Mouse (Mus musculus) granulocyte monocyte progenitor cell, adult 5-6 weeks (primary cell): Measurements from ENCODE around the gene Gcc2. TPM values are rescaled to one million over a fixed set of nuclear protein-coding genes. Genes with fewer than 3 reads are reported as not detected.
"Not testable (repeated sequence)": the region's sequence is repeated elsewhere in the genome, so short reads cannot be mapped to it uniquely, and the experiment has no call there.

Experiments
- ATAC-seq: replicated peaks from 2 replicates; pipeline ENCODE4 v1.8.0; 2016; ENCODE audit warnings: mild to moderate bottlenecking, moderate TSS enrichment, inconsistent platforms; ENCODE audit not compliant: poor library complexity, severe bottlenecking
- total RNA-seq, 2 experiments: library from RNA; stranded (forward) in 1 of 2; stranded (reverse) in 1 of 2; fragments of 200-712, 200-1000 nt in 1 of 2; fragments of >200 nt in 1 of 2; fragmentation: Nextera tagmentation in 1 of 2; gene quantifications; 2 replicates each; pipeline ENCODE4 v1.2.3; 2014 to 2017

The Gcc2 gene
- total RNA-seq (2014; fragmentation: Nextera tagmentation) (34.0 and 49.8 TPM in 2 replicates), total RNA-seq (2017) (37.0 and 44.1 TPM in 2 replicates)

DNA sequence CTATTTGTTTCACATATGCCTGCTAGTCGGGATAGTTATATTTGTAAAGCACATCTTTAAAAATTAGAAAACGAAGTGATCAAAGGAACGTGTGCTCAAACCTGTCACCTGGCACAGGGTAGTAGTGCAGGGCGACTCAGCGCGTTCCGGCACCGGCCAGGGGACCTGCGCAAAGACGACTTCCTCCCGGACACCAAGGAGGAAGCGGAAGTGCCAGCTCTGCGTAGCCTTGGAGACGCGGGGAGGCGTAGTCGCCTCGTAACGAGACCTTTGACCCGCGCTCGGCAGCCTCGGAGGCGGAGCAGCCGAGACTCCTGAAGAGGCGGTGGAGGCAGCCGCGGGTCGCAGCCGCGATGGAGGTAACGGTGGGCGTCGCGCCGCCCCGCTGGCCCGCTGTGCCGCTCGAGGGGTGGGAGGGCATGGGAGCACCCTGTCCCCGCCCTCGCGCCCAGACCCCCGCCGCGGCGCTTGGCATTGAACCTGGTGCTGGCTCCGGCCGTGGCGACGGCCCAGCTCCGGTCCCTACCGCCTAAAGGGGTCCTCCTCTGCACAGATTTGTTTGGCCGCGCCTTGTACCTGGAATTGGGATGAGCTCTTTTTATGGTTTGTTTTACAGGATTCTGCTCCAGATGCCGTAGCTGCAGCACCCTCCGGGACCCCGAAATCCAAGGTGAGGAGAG is at the start of gene Gcc2:
Gene Gcc2, plus strand, starts transcription at position 285 of the 680 bp plus-strand sequence.
- peak; percentile 99 for ATAC-seq

DNA sequence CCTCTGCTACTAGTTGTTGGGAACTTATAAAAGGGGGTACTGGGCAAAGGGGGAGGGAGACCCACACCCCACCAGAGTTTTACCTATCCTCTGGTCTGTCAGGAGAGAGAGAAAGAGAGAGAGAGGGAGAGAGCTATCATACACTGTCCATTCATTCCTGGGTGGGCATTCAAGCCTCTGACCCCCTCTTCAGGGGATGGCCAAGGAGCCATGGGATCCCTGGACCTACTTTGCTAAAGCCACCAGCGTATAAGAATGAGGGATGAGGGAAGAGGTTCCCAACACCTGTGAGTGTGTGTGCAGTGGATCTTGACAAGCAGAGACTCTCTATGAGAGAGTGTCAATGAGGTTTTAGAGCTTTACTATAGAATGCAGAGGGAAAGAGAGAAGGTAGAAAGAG is 49.3 kb upstream of the Gcc2 start:
- ATAC-seq: no peak

DNA sequence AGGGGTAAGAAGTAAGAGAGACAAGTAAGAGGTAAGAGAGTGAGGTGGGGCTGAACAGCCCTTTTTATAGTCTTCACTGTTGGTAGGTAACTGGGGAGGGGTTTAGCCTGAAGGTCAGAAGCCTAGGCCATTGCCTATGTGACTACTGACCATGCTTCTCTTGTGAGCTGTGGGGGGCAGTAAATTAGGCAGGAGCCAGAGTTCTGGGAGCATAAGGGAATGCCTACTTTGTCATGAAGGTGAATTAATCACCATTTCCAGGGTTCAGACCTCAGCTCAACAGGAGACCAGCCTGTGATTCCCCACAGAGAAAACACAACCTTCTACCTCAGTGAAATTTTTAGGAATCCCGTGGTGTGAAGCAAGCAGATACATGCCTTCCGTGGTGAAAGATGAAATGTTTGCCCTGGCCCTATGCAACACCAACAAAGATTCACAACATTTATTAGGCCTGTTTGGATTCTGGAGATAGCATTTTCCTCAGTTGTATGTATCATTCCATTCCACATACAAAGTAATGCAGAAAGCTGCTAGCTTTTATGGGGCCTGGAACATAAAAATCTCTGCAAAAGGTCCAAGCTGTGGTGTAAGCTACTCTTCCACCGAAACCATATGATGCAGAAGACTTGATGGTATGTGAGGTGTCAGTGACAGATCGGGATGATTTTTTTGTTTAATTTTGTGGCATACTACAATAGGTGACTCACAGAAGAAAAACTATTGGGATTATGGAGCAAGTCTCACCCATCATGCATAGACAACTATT is 48.5 kb upstream of the Gcc2 start:
- no peak for ATAC-seq

DNA sequence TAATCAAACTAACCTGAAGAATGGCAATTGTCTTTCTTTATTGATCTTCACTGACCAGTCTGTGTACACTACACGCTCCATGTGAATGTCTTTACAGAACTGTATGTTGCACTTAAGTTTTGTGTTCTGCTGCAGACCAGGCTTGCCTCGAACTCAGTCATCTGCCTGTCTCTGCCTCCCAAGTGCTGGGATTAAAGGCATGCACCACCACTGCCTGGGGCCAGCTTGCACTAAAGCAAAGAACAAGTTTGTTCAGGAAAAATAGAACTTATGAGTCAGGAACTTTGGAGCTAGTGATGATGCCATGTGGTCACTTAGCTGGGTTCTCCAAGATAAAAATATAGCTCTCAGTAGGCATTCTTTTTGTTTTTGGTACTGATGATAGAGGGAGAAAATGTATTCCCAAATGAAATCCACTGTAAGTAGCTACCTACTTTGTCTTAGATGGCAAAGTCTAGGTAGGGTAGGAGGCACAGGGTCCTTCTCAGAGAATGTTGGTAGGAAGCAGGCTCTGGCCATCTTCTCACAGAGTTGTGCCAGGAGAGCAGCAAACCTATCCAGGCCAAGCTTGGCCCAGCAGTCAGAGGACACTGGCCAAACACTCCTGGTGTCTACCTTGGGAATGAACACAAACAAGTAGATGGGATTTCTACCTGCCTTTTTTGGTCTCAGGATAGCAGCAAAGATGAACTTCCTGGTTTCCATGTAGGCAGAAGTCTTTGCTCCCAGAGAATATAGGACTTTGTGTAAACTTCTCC is 45.4 kb upstream of the Gcc2 start:
- ATAC-seq: no peak

DNA sequence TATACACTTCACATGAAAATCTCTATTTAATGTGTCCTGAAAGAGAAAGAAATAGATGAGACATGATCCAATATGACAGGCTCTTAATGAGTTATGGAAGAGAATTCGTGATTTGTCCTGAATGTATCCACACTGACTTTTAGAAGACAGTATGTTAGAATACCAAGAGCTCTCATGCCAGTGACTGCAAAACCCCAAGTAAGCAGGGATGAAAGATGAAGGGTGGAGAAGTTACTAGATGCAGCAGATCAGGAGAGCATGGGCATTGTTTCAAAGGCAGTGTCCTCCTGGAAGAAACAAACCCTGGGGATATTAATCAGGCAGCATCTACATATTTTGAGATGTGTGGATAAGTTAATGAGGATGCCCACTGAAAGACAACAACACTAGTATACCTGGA is 44.8 kb upstream of the Gcc2 start:
- ATAC-seq: no peak

DNA sequence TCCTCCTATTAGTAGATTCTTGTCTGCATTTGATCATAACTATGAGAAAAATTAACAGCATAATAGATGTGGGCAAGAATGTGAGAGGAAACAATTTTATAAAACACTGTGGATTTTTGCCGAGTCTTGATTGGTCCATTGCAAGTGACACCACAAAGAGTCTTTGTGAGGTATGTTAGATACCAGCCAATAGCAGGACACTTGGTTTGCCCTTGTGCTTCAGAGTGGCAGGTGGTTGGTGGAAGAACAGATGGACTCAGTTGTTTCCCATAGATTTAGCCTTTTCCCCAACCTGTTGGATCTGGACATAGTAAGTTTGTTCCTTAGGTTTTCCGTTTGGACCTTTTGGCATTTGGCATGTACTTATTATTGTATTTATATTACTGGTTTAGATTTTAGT is 44.1 kb upstream of the Gcc2 start:
- no peak for ATAC-seq

DNA sequence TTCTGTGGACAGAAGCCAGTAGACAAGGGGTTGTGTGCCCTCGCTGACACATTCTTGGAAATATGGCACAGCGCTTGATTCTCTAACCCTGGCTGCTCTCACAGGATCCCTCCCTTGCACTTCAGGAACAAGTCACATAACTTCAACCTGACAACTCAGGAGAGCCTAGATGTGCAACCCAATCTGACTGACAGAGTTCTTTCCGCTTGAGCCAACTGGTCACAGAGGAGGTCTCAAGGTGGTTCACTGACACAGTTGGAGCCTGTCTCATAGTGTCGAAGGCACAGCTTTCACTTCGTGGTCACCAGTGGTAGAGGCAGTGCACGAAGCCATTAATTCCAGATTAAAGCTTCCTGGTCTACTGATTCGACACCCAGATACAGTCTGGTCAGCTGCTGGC is 43.1 kb upstream of the Gcc2 start:
- ATAC-seq: no peak

DNA sequence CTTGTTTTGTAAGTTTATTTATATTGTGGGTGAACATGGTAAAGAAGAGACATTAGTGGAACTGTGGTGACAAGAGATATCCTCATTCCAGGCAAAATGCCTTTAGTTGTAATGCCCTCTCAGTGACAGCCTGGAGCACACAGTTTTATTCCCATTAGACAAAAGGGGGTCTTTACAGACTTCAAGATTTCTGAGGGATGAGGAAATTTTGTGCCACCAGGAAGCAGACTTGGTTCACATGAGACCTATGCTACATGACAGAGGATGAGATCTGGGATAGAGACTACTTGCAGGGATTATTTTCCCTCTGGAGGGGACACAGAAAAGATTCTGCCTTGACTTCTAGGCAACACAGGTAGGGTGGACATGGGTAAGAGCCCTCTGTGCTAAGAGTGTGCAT is 40.8 kb upstream of the Gcc2 start:
- ATAC-seq: no peak

DNA sequence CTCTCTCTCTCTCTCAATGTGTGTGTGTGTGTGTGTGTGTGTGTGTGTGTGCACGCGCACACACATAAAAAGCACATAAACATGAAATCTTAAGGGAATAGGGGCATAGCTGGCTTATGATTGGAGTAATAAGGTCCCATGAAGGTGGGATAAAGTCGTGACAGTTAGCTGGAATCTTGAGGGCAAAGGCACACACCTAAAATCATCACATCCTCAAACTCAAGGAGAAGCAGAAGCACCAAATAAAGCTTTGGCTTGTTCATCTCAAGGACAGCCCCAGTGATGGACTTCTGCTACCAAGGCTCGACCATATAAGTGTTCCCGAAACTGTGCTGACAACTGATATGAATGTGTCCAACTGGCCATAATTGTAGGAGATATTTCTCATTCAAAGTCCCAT is 40.4 kb upstream of the Gcc2 start:
- no peak for ATAC-seq

DNA sequence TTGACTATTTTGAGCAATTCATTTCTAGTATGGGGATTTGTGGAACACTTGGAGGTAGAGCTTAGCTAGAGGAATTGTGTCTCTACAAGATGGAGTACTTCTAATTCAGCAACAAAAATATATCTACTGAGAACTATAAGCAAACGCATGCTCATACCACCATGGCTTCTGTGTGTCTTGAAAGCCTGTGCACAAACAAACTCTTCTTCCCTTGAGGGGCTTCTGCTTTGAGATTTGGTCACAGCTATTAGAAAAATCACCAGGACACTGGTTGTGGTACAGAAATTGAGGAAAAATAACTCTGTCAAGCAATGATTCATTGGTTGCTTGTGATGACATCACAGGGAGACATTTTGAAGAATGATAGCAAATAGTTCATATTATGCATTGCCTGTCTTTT is 39.9 kb upstream of the Gcc2 start:
- ATAC-seq: no peak

DNA sequence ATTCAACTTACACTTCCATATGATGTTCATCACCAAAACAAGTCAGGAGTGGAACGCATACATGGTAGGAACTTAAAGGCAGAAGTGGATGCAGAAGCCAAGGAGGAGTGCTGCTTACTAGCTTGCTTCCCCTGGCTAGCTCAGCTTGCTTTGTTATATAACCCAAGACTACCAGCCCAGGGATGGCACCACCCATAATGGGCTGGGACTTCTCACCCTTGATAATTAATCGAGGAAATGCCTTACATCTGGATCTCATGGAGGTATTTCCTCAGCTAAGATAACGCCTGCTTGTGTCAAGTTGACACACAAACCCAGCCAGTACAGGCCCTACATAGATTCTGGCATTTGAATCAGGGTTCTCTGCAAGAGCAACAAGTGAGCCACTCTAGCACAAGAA is 37.9 kb upstream of the Gcc2 start:
- ATAC-seq: no peak

DNA sequence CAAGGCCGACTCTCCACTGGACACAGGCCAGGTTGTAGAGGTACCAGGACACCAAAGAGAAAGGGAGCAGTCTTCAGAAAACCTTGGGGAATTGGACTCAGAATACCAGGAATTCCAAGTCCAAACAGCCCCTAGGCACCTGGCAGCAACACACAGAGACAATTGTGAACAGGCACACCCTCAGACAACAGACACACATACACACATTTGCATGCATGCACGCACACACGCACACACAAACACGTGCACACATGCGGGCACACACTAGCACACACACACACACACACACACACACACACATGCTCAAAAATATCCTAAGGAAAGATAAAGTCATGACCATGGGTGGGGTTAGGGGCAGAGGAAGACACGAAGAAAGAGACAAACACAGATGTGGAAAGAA is 34.6 kb upstream of the Gcc2 start:
- no peak for ATAC-seq

DNA sequence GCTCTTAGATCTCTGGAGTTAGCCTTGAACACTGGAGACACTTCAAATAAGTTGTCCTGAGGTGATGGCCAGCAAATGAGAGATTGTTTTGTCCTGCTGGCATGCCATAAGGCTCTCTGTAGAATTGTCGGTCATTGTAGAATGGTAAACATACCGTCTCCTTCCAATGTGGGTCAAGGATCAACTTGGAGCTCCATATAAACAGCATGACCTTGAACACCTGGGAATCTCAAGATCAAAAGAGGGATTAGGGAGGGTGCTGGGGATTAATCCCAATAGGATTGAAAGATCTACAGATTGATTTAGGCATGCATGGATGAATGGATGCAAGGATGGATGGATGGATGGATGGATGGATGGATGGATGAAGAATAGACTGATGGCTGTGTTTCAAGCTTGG is 33.7 kb upstream of the Gcc2 start:
- not testable (repeated sequence) for ATAC-seq

DNA sequence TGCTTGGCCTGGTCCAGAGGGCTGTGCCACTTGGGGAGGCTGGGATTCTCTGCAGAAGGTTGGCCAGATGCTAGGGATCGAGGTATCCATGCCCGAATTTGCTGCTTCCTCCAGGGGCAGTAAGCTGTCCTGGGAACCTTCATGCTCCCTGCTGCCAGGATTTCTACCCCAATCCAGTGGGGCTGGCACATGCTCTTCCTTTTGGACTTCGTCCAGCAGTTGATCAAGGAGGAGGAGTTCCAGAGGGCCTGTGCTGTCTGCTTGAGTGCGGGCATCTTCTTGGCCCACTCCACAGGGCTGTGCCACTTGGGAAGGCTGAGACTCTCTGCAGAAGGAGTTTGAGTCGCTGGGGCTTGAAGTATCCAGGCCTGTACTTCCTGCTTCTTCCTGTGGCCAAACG is 32.1 kb upstream of the Gcc2 start:
- ATAC-seq: not testable (repeated sequence)

DNA sequence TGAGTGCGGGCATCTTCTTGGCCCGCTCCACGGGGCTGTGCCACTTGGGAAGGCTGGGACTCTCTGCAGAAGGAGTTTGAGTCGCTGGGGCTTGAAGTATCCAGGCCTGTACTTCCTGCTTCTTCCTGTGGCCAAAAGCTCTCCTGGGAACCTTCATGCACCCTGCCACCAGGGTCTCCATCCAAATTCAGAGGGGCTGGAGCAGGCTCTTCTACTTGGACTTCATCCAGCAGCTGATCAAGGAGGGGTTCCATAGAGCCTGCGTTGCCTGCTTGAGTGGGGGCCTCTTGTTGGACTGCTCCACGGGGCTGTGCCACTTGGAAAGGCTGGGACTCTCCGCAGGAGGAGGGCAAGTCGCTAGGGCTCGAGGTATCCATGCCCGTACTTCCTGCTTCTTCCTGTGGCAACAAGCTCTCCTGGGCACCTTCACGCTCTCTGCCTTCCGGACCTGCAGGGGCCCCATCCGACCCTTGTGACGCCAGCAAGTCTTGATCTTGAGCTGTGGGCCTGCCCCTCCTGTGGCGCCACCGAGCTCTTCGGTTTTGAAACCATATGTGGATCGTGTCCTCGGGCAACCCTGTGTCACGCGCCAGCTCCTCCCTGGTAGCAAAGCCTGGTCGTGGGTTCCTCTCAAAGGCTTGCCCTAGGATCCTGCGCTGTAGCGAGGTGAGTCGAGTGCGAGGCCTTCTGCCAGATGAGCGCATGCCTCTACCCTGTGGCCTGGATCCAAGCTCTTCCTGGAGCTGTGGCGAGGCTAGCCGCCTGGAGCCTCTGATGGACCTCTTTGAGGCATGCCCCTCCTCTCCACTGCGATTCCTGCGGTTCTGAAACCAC is 31.1 kb upstream of the Gcc2 start:
- not testable (repeated sequence) for ATAC-seq

DNA sequence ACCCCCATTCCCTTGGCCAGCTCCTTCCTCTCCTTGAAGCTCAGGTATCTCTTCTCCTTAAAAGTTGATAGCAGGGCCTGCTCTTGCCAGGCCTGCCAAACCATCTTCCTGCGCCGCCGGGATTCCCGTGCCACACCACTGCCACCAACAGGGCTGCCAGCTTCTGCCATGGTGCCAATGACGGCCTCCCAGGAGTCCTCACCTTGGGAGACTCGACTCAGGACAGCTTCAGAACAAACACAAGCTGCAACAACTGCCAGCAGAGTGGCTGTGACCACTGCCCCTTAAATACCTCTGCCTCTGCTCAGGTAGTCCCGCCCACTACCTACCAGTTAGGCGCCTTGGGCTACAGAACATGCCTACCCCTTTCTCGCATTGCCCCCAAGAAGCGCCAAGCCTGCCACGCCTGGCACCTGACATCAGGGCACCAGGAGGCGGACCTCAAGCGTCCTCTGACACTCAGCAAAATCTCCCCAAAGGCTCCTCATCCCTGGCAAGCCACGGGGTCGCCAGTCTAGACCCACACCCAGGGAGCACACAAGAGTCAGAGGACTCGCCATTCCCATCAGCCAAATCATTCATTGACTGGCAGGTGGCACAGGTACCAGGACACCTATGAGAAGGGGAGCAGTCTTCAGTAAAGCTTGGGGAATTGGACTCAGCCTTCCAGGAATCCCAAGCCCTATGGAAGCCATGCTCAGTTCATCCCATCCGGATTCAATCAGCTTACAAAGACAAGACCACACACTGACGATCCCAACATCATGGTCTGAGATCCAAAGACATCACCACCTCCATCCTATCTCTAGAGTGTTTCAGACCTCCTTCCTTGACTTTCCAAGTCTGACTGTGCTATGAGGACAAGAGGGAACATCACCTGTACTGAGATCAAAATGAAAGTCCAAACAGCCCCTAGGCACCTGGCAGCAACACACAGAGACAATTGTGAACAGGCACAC is 30.2 kb upstream of the Gcc2 start, which contains the start of gene AW822073:
Gene AW822073, minus strand, starts transcription at position 104 of the 959 bp plus-strand sequence.
- not testable (repeated sequence) for ATAC-seq

DNA sequence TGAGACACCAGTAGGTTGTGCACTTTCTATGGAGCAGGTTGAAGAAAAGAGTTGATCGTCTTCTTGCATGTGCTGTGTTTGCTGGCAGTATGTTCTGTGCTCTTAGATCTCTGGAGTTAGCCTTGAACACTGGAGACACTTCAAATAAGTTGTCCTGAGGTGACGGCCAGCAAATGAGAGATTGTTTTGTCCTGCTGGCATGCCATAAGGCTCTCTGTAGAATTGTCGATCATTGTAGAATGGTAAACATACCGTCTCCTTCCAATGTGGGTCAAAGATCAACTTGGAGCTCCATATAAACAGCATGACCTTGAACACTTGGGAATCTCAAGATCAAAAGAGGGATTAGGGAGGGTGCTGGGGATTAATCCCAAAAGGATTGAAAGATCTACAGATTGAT is 28.9 kb upstream of the Gcc2 start:
- ATAC-seq: not testable (repeated sequence)

DNA sequence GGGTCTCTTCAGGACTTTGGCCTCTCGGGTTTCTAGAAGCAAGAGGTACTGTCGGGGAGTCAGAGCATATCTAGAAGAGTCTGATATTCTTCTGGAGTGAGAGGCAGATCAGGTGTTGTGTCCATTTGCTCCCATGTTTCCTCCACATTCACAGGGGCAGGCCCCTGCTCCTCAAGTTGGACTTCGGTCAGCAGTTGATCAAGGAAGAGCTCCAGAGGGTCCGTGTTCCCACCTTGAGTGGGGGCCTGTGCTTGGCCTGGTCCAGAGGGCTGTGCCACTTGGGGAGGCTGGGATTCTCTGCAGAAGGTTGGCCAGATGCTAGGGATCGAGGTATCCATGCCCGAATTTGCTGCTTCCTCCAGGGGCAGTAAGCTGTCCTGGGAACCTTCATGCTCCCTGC is 27.5 kb upstream of the Gcc2 start:
- not testable (repeated sequence) for ATAC-seq

DNA sequence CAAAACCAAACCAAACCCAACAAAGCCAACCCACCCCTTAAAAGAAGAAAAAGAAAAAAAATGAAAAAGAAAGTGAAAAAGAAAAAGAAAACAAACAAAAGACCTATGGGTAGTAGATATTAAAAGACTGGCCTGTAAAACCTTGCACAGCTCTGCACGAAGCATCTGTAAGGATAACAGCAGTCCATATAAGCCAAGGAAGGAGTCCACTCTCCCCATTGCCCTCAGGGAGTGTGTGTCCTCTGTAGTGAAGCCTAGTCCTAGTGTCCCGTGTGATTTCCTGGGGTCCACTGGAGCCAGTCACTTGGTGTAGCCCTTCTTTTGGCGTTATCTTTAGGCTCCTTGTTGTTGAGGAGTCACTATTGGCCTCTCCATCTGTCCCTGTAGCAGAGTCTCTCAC is 25.3 kb upstream of the Gcc2 start:
- ATAC-seq: not testable (repeated sequence)
